Mouse (Mus musculus): ENCODE results near the gene Zmynd8.

DNA sequence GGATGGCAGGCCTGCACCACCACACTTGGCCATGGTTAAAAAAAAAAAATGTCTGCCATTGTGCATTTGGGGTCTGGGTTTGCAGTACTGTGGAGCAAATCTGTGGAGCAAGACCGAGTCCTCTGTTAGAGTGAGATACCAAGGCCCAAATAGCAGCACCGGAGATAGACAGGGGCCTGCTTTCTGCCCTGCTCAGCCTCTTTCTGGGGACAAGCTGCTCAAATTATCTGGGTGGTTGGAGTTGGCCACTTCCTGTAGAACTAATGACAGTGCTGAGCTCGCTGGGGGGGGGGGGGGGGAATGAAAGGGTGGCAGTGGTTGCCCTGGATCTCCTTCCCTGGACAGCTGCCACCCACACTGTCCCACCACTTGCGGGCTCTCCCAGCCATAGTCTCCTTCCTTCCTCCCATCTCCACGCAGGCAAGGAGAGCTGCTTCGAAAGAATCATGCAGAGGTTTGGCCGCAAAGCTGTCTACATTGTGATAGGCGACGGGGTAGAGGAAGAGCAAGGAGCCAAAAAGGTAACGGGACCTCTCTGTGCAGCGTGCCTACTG is 129.9 kb downstream of the Zmynd8 start:
- TF ChIP-seq CTCF (IDR thresholded peaks at IDR 0.05; ENCODE audit: control insufficient read depth, insufficient read depth, insufficient read length) (no peak), FOSL1 (IDR thresholded peaks at IDR 0.05; ENCODE audit: insufficient read depth, low read length, poor library complexity, severe bottlenecking) (no peak), CEBPB (IDR thresholded peaks at IDR 0.05; ENCODE audit: low read depth) (no peak), USF1 (IDR thresholded peaks at IDR 0.05; ENCODE audit: low read depth) (no peak), MYOD1 (IDR thresholded peaks at IDR 0.05; ENCODE audit: control insufficient read depth, insufficient read length, low read depth) (no peak)
